Mouse (Mus musculus) NIH3T3 (cell line): ENCODE results near the gene Wnt7a.

Experiments used
- DNase-seq: peaks from one replicate; pipeline ENCODE4 v3.0.0-alpha.2; 2012; ENCODE audit warnings: low read depth

Gene Wnt7a

GRCm38 (mm10) chr6:91410961-91411368 lies at the start of gene Wnt7a:
Gene Wnt7a, minus strand, starts transcription at chr6:91411363.
- no peak for DNase-seq

GRCm38 (mm10) chr6:91459471-91459870 lies 48.3 kb upstream of the Wnt7a start:
- peak; percentile 22 for DNase-seq

DNA sequence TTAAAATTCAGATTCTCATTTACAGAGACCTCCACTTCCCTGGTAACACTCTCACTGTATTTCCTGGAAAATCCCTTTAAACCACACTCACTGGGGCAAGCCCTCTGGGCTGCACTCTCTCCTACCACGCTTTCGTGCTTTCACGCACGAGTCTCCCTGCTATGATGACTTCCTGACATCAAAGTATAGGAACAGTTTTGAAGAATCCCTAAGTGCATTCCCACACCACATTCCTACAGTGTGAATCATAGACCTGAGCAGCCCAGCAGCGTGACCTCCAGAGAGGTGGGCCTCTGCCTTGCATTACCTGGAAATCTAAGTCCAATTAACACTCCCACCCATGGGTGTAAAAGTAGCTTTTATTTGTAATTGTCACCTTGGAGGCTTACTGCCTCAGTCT lies 43.4 kb upstream of the Wnt7a start:
- DNase-seq: no peak

GRCm38 (mm10) chr6:91452056-91452455 lies 40.9 kb upstream of the Wnt7a start:
- peak; percentile 11 for DNase-seq

GRCm38 (mm10) chr6:91449472-91450225 lies 38.5 kb upstream of the Wnt7a start:
- DNase-seq: no peak

DNA sequence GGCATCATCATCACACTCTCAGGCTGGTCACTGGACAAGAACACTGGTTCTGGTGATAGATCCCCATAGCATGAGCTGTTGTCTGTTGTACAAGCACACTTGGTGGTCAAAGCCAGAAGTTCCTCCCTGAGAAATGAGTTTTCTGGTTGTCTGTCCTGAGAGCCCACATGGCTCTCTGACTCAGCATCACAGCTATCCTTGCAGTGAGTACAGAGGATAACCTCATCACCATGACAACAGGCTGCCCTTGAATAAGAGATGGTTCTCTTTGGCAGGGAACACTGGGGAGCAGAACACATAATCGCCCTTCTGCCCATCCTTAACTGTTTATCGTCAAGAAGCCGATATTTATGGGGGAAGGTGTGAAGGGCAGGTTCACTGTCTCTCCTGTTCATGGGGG lies 34.2 kb upstream of the Wnt7a start:
- no peak for DNase-seq

- DNase-seq: no peak
Measured at GRCm38 (mm10) chr6:91441145-91441662, 30.0 kb upstream of the Wnt7a start.

DNA sequence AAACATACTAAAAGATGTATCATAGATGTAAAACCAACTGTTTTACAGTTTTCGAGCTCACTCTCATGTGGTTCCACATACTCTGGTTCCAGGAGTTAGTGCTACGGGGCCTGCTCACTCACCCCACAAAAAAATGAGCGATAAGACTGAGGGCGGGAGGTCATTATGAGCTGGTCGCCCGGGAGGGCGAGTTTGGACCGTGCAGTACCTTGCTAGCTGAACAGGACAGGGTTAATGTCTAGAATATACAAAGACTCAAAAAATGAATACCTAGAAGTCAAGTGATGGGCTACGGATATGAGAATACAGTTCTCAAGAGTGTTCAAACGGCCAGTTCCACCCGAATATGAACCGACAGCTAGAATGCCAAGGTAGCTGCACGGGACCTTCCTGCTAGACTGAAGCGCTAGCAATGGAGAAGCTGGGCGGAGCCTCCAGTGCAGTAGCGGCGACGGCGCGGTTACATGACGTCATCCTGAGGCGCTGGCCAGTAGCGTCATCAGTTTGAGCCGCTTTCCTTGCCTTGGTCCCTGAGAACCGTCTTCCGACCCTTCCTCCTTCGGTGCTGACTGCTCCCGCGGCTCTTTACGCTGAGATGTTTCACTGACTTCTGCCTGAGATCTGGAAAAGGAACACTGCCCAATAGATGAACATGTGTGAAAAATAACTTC lies 29.4 kb upstream of the Wnt7a start:
- peak; percentile 99 for DNase-seq

DNA sequence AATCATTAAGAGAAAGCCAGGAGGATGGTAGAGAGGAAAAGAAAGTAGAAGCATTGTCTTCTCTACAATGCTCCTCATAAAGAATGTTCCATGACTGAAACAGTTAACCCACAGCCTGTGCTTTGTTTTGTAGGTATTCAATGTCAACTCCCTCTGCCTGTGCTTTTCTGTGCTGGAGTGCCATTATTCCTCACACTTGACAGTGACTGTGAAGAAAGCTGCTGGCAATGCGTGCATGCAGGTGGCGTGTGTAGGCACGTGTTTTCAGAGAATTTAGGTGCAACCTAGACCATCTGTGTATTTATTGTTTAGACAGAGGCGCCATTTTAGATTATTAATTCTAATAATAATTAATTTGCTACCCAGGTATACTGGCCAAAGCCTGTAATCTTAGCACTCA lies 13.0 kb upstream of the Wnt7a start:
- no peak for DNase-seq

GRCm38 (mm10) chr6:91421629-91422028 lies 10.5 kb upstream of the Wnt7a start:
- DNase-seq: no peak

GRCm38 (mm10) chr6:91417291-91417845 lies 6.2 kb upstream of the Wnt7a start:
- DNase-seq: no peak

- no peak for DNase-seq
Measured at GRCm38 (mm10) chr6:91416146-91416545, 5.0 kb upstream of the Wnt7a start.

- peak; percentile 72 for DNase-seq
Measured at GRCm38 (mm10) chr6:91414890-91415289, 3.7 kb upstream of the Wnt7a start.

DNA sequence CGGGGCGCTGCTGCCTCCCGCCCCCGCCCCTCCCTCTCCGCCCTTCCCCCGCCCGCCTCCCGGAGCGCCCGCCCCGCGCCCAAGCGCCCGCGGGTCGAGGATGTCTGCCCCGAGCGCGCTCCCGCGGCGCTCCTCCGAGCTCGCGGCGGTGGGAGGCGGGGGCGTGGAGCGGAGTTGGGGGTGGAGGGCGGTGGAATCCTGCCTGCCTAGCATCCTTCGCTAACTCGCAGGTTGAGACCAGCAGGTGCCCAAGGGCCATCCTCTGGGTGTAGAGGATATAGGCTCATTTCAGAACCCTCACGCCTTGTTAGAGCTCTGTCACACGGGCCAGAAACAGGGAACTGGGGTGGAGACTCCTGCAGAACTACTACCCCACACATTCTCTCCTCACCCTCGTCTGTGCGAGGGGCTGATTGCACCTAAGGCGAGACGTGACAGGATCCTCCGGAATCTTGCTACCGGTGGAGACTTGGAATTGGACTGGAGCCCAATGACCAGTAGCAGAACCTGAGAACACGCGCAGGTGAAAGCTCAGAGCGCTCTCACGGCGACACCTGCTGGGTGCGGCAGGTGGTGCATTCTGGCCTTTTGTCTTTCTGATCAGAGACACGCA lies 312 bp upstream of the Wnt7a start:
- DNase-seq: peak; percentile 65

DNA sequence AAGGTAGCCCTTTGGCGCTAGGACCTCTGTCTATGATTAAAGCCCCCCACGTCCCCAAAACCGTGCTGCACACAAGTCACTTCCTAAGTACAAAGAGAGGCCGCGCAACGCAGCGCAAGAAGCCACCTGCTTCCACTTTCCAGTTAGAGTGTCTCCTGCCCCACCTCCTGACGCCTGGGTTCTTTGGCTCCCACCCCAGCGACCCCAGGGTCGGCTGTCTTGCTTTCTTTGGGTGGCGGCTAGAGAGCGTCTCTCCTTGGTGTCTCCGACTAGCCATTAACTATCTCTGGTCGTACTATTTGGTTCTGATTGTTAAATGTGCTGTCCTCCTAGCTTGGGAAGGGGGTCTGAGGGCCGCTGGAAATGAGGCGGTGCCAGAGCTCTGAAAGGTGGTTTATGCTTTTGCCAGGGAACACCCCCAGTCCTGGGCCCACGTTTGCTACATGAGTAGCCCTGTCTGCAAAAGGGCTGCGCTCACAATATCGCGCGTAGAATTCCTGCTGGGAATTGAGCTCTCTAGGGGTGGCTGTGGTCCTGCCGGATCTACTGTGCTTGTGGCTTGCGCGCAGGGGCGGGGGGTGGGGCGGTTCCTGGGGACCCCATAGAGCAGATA lies 889 bp downstream of the Wnt7a start:
- no peak for DNase-seq

DNA sequence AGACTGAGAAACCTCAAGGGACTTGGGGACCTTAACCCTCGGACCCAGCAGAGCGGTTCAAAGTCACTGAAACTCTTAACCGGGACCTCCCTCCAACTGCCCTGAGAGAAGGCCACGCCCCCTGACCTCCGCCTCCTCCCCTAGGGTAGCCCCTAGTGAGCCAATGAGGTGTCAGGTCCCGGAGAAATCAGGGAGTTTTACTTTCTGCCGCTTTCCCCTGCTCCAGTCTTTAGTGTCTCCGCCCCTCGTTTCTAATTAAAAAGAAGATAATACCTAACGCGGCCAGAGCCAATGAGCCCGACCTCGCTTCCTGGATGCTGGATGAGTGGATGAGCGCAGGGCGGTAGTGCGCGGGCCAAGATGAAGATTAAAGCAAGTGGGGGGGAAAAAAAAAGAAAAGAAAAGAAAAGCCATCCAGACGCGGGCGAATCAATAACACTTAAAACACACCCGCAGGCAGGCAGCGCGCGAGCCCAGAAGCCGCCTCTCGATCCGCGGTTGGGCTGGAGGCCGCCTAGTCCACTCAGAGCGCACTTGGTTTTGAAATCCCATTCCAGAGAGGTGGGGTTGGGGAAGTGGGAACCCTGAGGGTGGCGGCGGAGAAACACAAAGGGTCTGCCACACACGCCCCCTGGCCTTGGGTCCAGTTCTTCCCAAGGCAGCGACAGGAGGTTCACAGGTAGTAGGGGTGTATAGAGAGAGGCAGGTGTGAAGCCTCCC lies 1.6 kb downstream of the Wnt7a start:
- no peak for DNase-seq

- DNase-seq: no peak
Measured at GRCm38 (mm10) chr6:91408616-91409015, 2.5 kb downstream of the Wnt7a start.

- no peak for DNase-seq
Measured at GRCm38 (mm10) chr6:91401591-91401990, 9.6 kb downstream of the Wnt7a start.

GRCm38 (mm10) chr6:91400514-91400913 lies 10.6 kb downstream of the Wnt7a start:
- DNase-seq: no peak

GRCm38 (mm10) chr6:91392475-91393174 lies 18.5 kb downstream of the Wnt7a start:
- DNase-seq: no peak

DNA sequence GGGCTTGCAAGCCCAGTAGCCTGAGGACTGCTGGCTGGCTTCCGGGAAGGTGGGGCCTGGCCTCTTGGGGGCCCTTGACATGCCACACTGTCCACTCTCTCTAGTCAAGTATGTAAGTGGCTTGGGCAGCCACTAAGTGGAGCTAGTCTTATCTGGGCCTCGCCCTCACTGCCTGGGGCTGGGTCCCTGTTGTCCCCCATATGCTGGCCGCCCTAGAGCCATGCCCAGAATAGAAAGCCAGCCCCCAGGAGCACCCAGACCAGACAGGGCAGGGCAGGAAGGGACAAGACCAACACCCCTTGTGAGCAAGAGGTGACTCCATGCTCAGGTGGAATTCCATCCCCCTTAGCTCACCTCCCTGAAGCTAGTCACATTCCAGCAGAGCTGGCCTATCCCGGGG lies 22.0 kb downstream of the Wnt7a start:
- no peak for DNase-seq
